Mouse (Mus musculus) G1E (cell line): ENCODE measurements around the gene Tjp1. TPM values are rescaled to one million over a fixed set of nuclear protein-coding genes. Genes with fewer than 3 reads are reported as not detected.

Source experiments
- ATAC-seq: 2 replicates; pipeline ENCODE4 v1.8.0; 2016; ENCODE audit warnings: mild to moderate bottlenecking; ENCODE audit not compliant: insufficient number of reproducible peaks, poor library complexity, low FRiP score, severe bottlenecking; ENCODE audit errors: extremely low read depth
- DNase-seq: peaks from one replicate; pipeline ENCODE4 v3.0.0; 2012; ENCODE audit warnings: low spot score
- H3K27me3 ChIP-seq: 2 replicates; pipeline ENCODE4 v1.6.1; 2012; ENCODE audit warnings: mild to moderate bottlenecking, low read length, inconsistent platforms; ENCODE audit not compliant: insufficient read depth
- H3K36me3 ChIP-seq: replicated peaks from 2 replicates; pipeline ENCODE3; 2012; ENCODE audit warnings: mild to moderate bottlenecking, inconsistent platforms
- H3K4me1 ChIP-seq: 2 replicates; pipeline ENCODE4 v1.6.1; 2012; ENCODE audit warnings: low read depth, low read length, inconsistent platforms, mixed read lengths; ENCODE audit not compliant: insufficient read depth
- H3K4me3 ChIP-seq: 2 replicates; pipeline ENCODE4 v1.5.1; 2012; ENCODE audit warnings: low read depth, mild to moderate bottlenecking, inconsistent platforms, low read length, moderate library complexity, mixed read lengths
- H3K9me3 ChIP-seq: replicated peaks from 2 replicates; pipeline ENCODE4 v1.6.1; 2012; ENCODE audit warnings: inconsistent platforms
- CTCF ChIP-seq: IDR thresholded peaks from 2 replicates; pipeline ENCODE4 v1.5.1; 2012; ENCODE audit warnings: low read depth, low read length, inconsistent platforms, mixed read lengths
- GATA1 ChIP-seq: IDR thresholded peaks from 2 replicates; pipeline ENCODE4 v1.6.1; 2012; ENCODE audit warnings: borderline replicate concordance, low read length, inconsistent platforms, mixed read lengths
- GATA2 ChIP-seq: IDR thresholded peaks from 2 replicates; pipeline ENCODE4 v1.6.1; 2012; ENCODE audit warnings: low read depth, low read length, inconsistent platforms, borderline replicate concordance
- POLR2AphosphoS5 ChIP-seq: IDR thresholded peaks from 2 replicates; pipeline ENCODE4 v1.6.1; 2012; ENCODE audit warnings: low read depth, low read length, inconsistent platforms; ENCODE audit not compliant: insufficient replicate concordance
- TAL1 ChIP-seq: conservative IDR thresholded peaks from 2 replicates; pipeline ENCODE4 v1.6.1; 2012; ENCODE audit warnings: low read depth, low read length, inconsistent platforms, mixed read lengths
- polyA plus RNA-seq: library from polyadenylated mRNA; stranded (reverse); fragments of >175 nt; gene quantifications from 2 replicates; pipeline ENCODE4 v1.2.3, GENCODE M21; 2012
- total RNA-seq, 2 experiments: library from RNA; stranded (forward) in 1 of 2; stranded (reverse) in 1 of 2; fragments of 200-1000 nt in 1 of 2; fragments of >200 nt in 1 of 2; fragmentation: Nextera tagmentation in 1 of 2; gene quantifications; 2 replicates each; pipeline ENCODE4 v1.2.3; 2014 to 2017

Gene Tjp1
- total and polyA plus RNA-seq, 3 experiments: 17.8 to 119 (median 95.0) TPM

- ATAC-seq (no peak), DNase-seq (no peak)
- Histone ChIP-seq H3K9me3 (no peaks in the 10 kb centered on the region), H3K27me3 (peaks cover 10% of the 10 kb centered on the region), H3K4me1 (peaks cover 22% of the 10 kb centered on the region), H3K36me3 (no peaks in the 10 kb centered on the region), H3K4me3 (no peak overlapping the region)
- TF ChIP-seq TAL1: no peak
- TF ChIP-seq GATA2: no peak
- no peak for TF ChIP-seq GATA1
- TF ChIP-seq POLR2AphosphoS5: no peak
- no peak for TF ChIP-seq CTCF
Observed at GRCm38 (mm10) chr7:65438146-65438545, 89.4 kb downstream of the Tjp1 start.

GRCm38 (mm10) chr7:65436921-65437320, 90.7 kb downstream of the Tjp1 start:
- DNase-seq (no peak), ATAC-seq (no peak)

GRCm38 (mm10) chr7:65431018-65431695, 96.4 kb downstream of the Tjp1 start:
- TF ChIP-seq CTCF (no peak), TAL1 (no peak)
- ATAC-seq (no peak), DNase-seq (no peak)
- Histone ChIP-seq H3K4me3 (no peak overlapping the region), H3K36me3 (no peaks in the 10 kb centered on the region), H3K27me3 (peaks cover 52% of the 10 kb centered on the region), H3K9me3 (no peaks in the 10 kb centered on the region), H3K4me1 (peaks cover 6% of the 10 kb centered on the region; the same call in 1 of the 2 replicates)

More at GRCm38 (mm10) chr7:65436921-65437320, 90.7 kb downstream of the Tjp1 start:
- TF ChIP-seq GATA1 (no peak), TAL1 (no peak), POLR2AphosphoS5 (no peak), CTCF (no peak), GATA2 (no peak)
- Histone ChIP-seq H3K36me3 (no peaks in the 10 kb centered on the region), H3K9me3 (no peaks in the 10 kb centered on the region), H3K27me3 (peaks cover 11% of the 10 kb centered on the region), H3K4me1 (peaks cover 22% of the 10 kb centered on the region), H3K4me3 (no peak overlapping the region)

- H3K9me3 ChIP-seq: no peaks in the 10 kb centered on the region
- DNase-seq (no peak), ATAC-seq (no peak)
- H3K36me3 ChIP-seq: no peaks in the 10 kb centered on the region
- no peak overlapping the region for H3K4me3 ChIP-seq
- peaks cover 6% of the 10 kb centered on the region; the same call in 1 of the 2 replicates for H3K4me1 ChIP-seq
- peaks cover 52% of the 10 kb centered on the region for H3K27me3 ChIP-seq
- no peak for TF ChIP-seq GATA1
- no peak for TF ChIP-seq POLR2AphosphoS5
Observed at GRCm38 (mm10) chr7:65430401-65430800, 97.2 kb downstream of the Tjp1 start.

GRCm38 (mm10) chr7:65424519-65424918, 103.1 kb downstream of the Tjp1 start:
- Histone ChIP-seq H3K4me1 (peaks cover 20% of the 10 kb centered on the region), H3K36me3 (no peaks in the 10 kb centered on the region), H3K27me3 (peaks cover 30% of the 10 kb centered on the region), H3K9me3 (no peaks in the 10 kb centered on the region), H3K4me3 (no peak overlapping the region)
- no peak for TF ChIP-seq TAL1
- TF ChIP-seq GATA2: no peak
- TF ChIP-seq GATA1: no peak
- TF ChIP-seq POLR2AphosphoS5: no peak
- ATAC-seq: no peak
- DNase-seq: no peak

- DNase-seq: no peak
- no peaks in the 10 kb centered on the region for H3K9me3 ChIP-seq
- H3K36me3 ChIP-seq: no peaks in the 10 kb centered on the region
- no peak overlapping the region for H3K4me3 ChIP-seq
- H3K4me1 ChIP-seq: peaks cover 28% of the 10 kb centered on the region
- no peak for ATAC-seq
- no peak for TF ChIP-seq CTCF
- TF ChIP-seq GATA1: no peak
- no peak for TF ChIP-seq POLR2AphosphoS5
- no peak for TF ChIP-seq TAL1
- no peak for TF ChIP-seq GATA2
- H3K27me3 ChIP-seq: peaks cover 17% of the 10 kb centered on the region
Observed at GRCm38 (mm10) chr7:65422456-65422855, 105.1 kb downstream of the Tjp1 start.

GRCm38 (mm10) chr7:65421451-65421850, 106.1 kb downstream of the Tjp1 start:
- Histone ChIP-seq H3K36me3 (no peaks in the 10 kb centered on the region), H3K27me3 (peaks cover 9% of the 10 kb centered on the region), H3K4me1 (peaks cover 32% of the 10 kb centered on the region), H3K9me3 (no peaks in the 10 kb centered on the region), H3K4me3 (peak overlapping the region; percentile 20; the same call in 1 of the 2 replicates)
- DNase-seq (peak; percentile 32), ATAC-seq (no peak; the same call in 1 of the 2 replicates)
- TF ChIP-seq GATA1: no peak
- no peak for TF ChIP-seq POLR2AphosphoS5
- no peak for TF ChIP-seq CTCF
- TF ChIP-seq GATA2: no peak
- no peak for TF ChIP-seq TAL1
